Mouse (Mus musculus) heart, embryonic 13.5 days (tissue): ENCODE results near the gene Mok. TPM values are rescaled to one million over a fixed set of nuclear protein-coding genes. Genes with fewer than 3 reads are reported as not detected.

Experiments
- ATAC-seq: fragments of 200-750 bp; cut with Nextera tagmentation; 2 replicates; pipeline ENCODE4 v1.8.0; 2017; ENCODE audit warnings: moderate TSS enrichment; ENCODE audit not compliant: insufficient number of reproducible peaks, low FRiP score, low TSS enrichment; ENCODE audit errors: extremely low read depth
- H3K27ac ChIP-seq: fragments of 300-500 bp; sonication (generic); replicated peaks from 2 replicates; pipeline ENCODE4 v1.5.1; 2015; ENCODE audit warnings: moderate library complexity, mild to moderate bottlenecking, inconsistent platforms
- H3K27me3 ChIP-seq: fragments of 300-500 bp; sonication (generic); replicated peaks from 2 replicates; pipeline ENCODE4 v1.6.1; 2015; ENCODE audit warnings: mild to moderate bottlenecking, inconsistent platforms
- H3K36me3 ChIP-seq: fragments of 300-500 bp; sonication (generic); 2 replicates; pipeline ENCODE4 v1.6.1; 2015; ENCODE audit warnings: mild to moderate bottlenecking, inconsistent platforms
- H3K4me1 ChIP-seq: fragments of 300-500 bp; sonication (generic); 2 replicates; pipeline ENCODE4 v1.6.1; 2015; ENCODE audit warnings: inconsistent platforms
- H3K4me2 ChIP-seq: fragments of 300-500 bp; sonication (generic); 2 replicates; pipeline ENCODE4 v1.6.1; 2015; ENCODE audit warnings: inconsistent platforms, mild to moderate bottlenecking, moderate library complexity
- H3K4me3 ChIP-seq: fragments of 300-500 bp; sonication (generic); 2 replicates; pipeline ENCODE4 v1.5.1; 2015; ENCODE audit warnings: moderate library complexity, mild to moderate bottlenecking, inconsistent platforms
- H3K9ac ChIP-seq: fragments of 300-500 bp; sonication (generic); 2 replicates; pipeline ENCODE4 v1.6.1; 2015; ENCODE audit warnings: inconsistent platforms, mild to moderate bottlenecking, moderate library complexity
- H3K9me3 ChIP-seq: fragments of 300-500 bp; sonication (generic); 2 replicates; pipeline ENCODE4 v1.6.1; 2016; ENCODE audit warnings: inconsistent platforms
- WGBS: fragments of 180-500 bp; shearing (Covaris S2); methylation state at CpG from one replicate; pipeline ENCODE4 v1.1.7; 2015; ENCODE audit warnings: mixed read lengths; 5-methylcytosine and 5-hydroxymethylcytosine counted together
- polyA plus RNA-seq: library from polyadenylated mRNA; unstranded; fragments of >200 nt; fragmentation: Nextera tagmentation; extraction: Ambion mirVana; gene quantifications from 2 replicates; pipeline ENCODE4 v1.2.1, GENCODE M21; 2015

The Mok gene
- polyA plus RNA-seq, 1 experiment from 2014 or later: 3.5 TPM

- Histone ChIP-seq H3K4me3 (peak overlapping the region; percentile 65), H3K27me3 (peaks cover 4% of the 10 kb centered on the region), H3K9ac (peak overlapping the region; percentile 84), H3K4me2 (peak overlapping the region; percentile 85), H3K36me3 (no peaks in the 10 kb centered on the region), H3K27ac (peak overlapping the region; percentile 87), H3K4me1 (peaks cover 25% of the 10 kb centered on the region), H3K9me3 (no peaks in the 10 kb centered on the region)
- ATAC-seq: peak; percentile 92
- WGBS: under 1% methylated on average over 36 of the region's 36 CpGs
Measured at GRCm38 (mm10) chr12:110845131-110845880, 4.6 kb upstream of the Mok start.

DNA sequence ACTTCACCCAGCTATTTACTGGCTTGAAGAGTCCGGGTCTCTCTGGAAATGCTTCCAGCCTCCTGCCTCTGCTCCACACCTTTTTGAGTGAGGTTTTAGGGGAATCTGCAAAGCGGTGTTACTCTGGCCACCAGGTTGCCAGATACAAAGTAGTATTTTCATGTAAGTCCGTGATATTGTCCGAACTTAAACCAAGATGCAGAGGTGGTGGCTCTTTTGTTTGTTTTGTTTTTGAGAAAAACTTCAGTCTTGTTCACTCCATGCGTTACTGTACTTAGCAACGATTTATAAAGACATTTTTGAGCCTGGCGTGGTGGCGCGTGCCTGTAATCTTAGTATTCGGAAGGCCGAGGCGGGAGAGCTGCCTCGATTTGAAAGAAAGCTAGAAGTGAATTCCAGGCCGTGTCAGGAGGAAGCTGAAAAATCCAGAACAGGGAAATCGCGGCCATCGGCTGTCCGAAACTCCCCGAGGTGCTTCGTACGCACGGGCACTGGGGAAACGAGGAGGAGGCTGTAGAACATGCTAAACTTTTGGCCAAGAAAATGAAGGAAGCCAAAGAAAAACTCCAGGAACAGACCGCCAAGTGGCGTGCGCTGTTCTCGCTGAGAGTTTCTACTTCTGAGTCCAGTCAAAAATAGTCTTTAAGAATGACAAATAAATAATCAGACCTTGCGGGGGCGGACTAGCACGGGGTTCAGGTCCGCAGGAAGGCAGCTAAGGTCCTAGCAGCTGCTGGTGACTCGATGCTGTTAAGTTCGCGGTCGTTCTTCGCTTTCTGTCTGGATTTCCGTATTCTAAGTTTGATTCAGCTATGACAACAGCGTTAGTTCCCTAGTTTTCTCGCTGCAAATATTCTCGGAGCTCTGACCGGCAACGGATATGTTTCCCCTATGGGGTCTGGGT is 3.7 kb upstream of the Mok start:
- Histone ChIP-seq H3K4me2 (peak overlapping the region; percentile 85), H3K4me3 (peak overlapping the region; percentile 65), H3K4me1 (peaks cover 29% of the 10 kb centered on the region), H3K36me3 (no peaks in the 10 kb centered on the region), H3K27ac (peak overlapping the region; percentile 87), H3K9me3 (no peaks in the 10 kb centered on the region), H3K27me3 (peaks cover 4% of the 10 kb centered on the region), H3K9ac (peak overlapping the region; percentile 83)
- WGBS: under 1% methylated on average over 42 of the region's 42 CpGs
- ATAC-seq: no peak

- ATAC-seq: no peak
- H3K9me3 ChIP-seq: no peaks in the 10 kb centered on the region
- H3K27me3 ChIP-seq: peaks cover 4% of the 10 kb centered on the region
- H3K27ac ChIP-seq: no peak overlapping the region
- peaks cover 26% of the 10 kb centered on the region for H3K4me1 ChIP-seq
- no peaks in the 10 kb centered on the region for H3K36me3 ChIP-seq
- H3K9ac ChIP-seq: peak overlapping the region; percentile 83
- peak overlapping the region; percentile 65 for H3K4me3 ChIP-seq
- peak overlapping the region; percentile 85 for H3K4me2 ChIP-seq
- WGBS: 19% methylated on average over 32 of the region's 32 CpGs
Measured at GRCm38 (mm10) chr12:110843194-110844048, 2.7 kb upstream of the Mok start.

- WGBS: 58% methylated on average over 5 of the region's 5 CpGs
- no peak for ATAC-seq
- H3K4me3 ChIP-seq: no peak overlapping the region
- peaks cover 32% of the 10 kb centered on the region for H3K4me1 ChIP-seq
- H3K9me3 ChIP-seq: no peaks in the 10 kb centered on the region
- no peak overlapping the region for H3K9ac ChIP-seq
- no peaks in the 10 kb centered on the region for H3K27me3 ChIP-seq
- no peaks in the 10 kb centered on the region for H3K36me3 ChIP-seq
- no peak overlapping the region for H3K27ac ChIP-seq
- no peak overlapping the region for H3K4me2 ChIP-seq
Measured at GRCm38 (mm10) chr12:110841731-110842493, 1.2 kb upstream of the Mok start.

GRCm38 (mm10) chr12:110837850-110838249 is 2.9 kb downstream of the Mok start:
- ATAC-seq: no peak
- Histone ChIP-seq H3K9me3 (no peaks in the 10 kb centered on the region), H3K9ac (no peak overlapping the region), H3K4me3 (no peak overlapping the region), H3K27ac (0 out of 2 replicates have a peak overlapping the region, but pooled peaks have one; percentile 62), H3K4me2 (no peak overlapping the region), H3K27me3 (no peaks in the 10 kb centered on the region), H3K4me1 (peaks cover 18% of the 10 kb centered on the region), H3K36me3 (no peaks in the 10 kb centered on the region)
- 87% methylated on average over 8 of the region's 8 CpGs for whole genome bisulfite sequencing

DNA sequence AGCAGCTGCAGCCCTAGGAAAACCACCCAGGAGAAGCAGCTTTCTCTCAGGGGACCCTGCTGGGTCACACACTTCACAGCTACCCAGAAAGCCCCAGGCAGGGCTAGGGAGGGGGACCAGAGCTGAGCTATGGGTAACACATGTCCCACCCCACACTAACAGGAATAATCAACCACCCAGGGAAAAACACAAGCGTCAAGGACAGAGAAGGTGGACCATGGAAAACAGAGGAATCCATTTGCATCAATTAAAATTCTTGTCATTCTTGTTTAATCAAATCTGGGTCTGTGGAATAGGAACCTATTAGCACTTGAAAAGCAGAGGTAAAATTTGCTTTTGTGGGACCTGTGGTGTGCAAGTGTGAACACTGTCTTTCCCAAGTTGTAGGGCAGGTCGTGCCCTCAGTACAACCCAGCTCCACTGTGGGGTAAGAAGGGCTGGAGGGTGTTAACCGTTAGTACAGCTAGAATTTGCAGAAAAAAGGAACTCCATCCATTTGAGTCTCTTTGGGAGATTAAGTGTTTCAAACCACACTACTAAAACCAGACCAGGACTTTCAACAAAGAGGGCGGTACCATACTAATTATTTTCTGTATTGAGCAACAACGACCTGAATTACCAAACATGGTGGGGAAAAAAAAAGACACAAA is 3.4 kb downstream of the Mok start:
- H3K9me3 ChIP-seq: no peaks in the 10 kb centered on the region
- no peaks in the 10 kb centered on the region for H3K27me3 ChIP-seq
- H3K4me2 ChIP-seq: peak overlapping the region; percentile 34; the same call in 1 of the 2 replicates
- H3K9ac ChIP-seq: peak overlapping the region; percentile 61
- 39% methylated on average over 5 of the region's 5 CpGs for WGBS
- peak overlapping the region; percentile 62 for H3K27ac ChIP-seq
- ATAC-seq: no peak
- no peak overlapping the region for H3K4me3 ChIP-seq
- H3K4me1 ChIP-seq: peaks cover 18% of the 10 kb centered on the region
- no peaks in the 10 kb centered on the region for H3K36me3 ChIP-seq

DNA sequence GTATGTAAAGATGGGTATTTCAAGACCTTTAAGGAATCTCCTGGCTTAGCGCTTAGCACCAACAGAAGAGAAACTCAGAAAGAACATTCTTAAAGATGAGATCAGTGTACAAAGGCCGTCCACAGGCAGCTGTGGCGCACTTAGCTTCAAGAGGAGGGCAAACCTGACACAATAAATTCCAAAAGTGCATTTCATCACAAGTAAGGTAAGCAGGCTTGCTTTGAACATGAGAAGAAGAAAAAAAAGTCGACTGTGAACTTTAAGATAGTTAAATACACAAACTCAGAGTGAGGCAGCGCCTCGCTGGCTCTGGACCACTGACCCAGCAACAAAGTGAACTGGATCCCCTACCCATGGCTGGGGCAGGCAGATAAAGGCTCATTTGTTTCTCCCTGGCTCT is 4.0 kb downstream of the Mok start:
- Histone ChIP-seq H3K9me3 (no peaks in the 10 kb centered on the region), H3K4me1 (peaks cover 18% of the 10 kb centered on the region), H3K9ac (peak overlapping the region; percentile 61), H3K27ac (peak overlapping the region; percentile 62), H3K4me3 (no peak overlapping the region), H3K4me2 (peak overlapping the region; percentile 34; the same call in 1 of the 2 replicates), H3K27me3 (no peaks in the 10 kb centered on the region), H3K36me3 (no peaks in the 10 kb centered on the region)
- WGBS: 41% methylated on average over 6 of the region's 6 CpGs
- no peak for ATAC-seq

- Histone ChIP-seq H3K4me3 (no peak overlapping the region), H3K4me1 (peaks cover 17% of the 10 kb centered on the region), H3K4me2 (no peak overlapping the region), H3K36me3 (no peaks in the 10 kb centered on the region), H3K9me3 (no peaks in the 10 kb centered on the region), H3K27ac (no peak overlapping the region), H3K27me3 (no peaks in the 10 kb centered on the region), H3K9ac (no peak overlapping the region)
- WGBS: 92% methylated on average over 3 of the region's 3 CpGs
- no peak for ATAC-seq
Measured at GRCm38 (mm10) chr12:110835182-110835581, 5.6 kb downstream of the Mok start.

DNA sequence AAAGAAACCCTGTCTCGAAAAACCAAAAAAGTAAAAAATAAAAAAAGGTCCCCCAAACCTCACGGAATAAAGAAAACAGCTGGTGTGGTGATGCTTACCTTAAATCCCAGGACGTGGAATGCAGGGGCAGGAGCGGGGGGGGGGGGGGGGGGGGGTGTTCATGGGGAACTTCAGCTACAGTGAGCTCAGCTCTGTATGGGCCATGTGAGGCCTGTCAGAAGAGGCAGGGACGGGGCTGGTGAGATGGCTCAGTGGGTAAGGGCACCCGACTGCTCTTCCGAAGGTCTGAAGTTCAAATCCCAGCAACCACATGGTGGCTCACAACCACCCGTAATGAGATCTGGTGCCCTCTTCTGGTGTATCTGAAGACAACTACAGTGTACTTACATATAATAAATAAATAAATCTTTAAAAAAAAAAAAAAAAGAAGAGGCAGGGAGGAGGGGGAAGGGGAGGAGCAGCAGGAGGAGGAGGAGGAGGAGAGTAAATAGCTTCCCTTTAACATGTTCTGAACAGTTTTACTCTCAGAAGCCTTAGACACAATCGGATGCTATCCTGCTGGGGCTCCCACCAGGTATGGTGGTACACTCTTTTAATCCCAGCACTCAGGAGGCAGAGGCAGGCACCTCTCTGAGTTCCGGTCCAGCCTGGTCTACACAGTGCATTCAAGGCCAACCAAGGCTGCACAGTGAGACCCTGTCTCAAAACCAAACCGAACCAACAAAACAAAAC is 10.3 kb downstream of the Mok start:
- Histone ChIP-seq H3K27me3 (no peaks in the 10 kb centered on the region), H3K9me3 (no peaks in the 10 kb centered on the region), H3K4me2 (no peak overlapping the region), H3K27ac (no peak overlapping the region), H3K9ac (no peak overlapping the region), H3K4me3 (no peak overlapping the region), H3K4me1 (no peaks in the 10 kb centered on the region), H3K36me3 (no peaks in the 10 kb centered on the region)
- no peak for ATAC-seq
- 76% methylated on average over 10 of the region's 11 CpGs for WGBS
